Mouse (Mus musculus) lung, postnatal 0 days (tissue): ENCODE results near the gene Phf5a. TPM values are rescaled to one million over a fixed set of nuclear protein-coding genes. Genes with fewer than 3 reads are reported as not detected.

Experiments used
- ATAC-seq: fragments of 200-750 bp; cut with Nextera tagmentation; 2 replicates; pipeline ENCODE4 v1.8.0; 2017; ENCODE audit warnings: moderate library complexity
- DNase-seq: peaks from one replicate; pipeline ENCODE4 v3.0.0-alpha.2; 2016; ENCODE audit warnings: low spot score
- H3K27ac ChIP-seq: fragments of 300-500 bp; sonication (generic); 2 replicates; pipeline ENCODE4 v1.5.1; 2014; ENCODE audit warnings: antibody characterized with exemption, mild to moderate bottlenecking, low read length, mixed read lengths
- H3K27me3 ChIP-seq: fragments of 300-500 bp; sonication (generic); replicated peaks from 2 replicates; pipeline ENCODE4 v1.6.1; 2014; ENCODE audit warnings: low read length, mixed read lengths; ENCODE audit not compliant: insufficient read depth
- H3K36me3 ChIP-seq: fragments of 300-500 bp; sonication (generic); 2 replicates; pipeline ENCODE4 v1.6.1; 2014; ENCODE audit warnings: low read length, mixed read lengths; ENCODE audit not compliant: insufficient read depth
- H3K4me1 ChIP-seq: fragments of 300-500 bp; sonication (generic); 2 replicates; pipeline ENCODE4 v1.6.1; 2014; ENCODE audit warnings: antibody characterized with exemption, low read depth, low read length, mixed read lengths; ENCODE audit not compliant: insufficient read depth
- H3K4me2 ChIP-seq: fragments of 300-500 bp; sonication (generic); replicated peaks from 2 replicates; pipeline ENCODE4 v1.6.1; 2014; ENCODE audit warnings: low read depth, mild to moderate bottlenecking, low read length, moderate library complexity, mixed read lengths
- H3K4me3 ChIP-seq: fragments of 300-500 bp; sonication (generic); 2 replicates; pipeline ENCODE4 v1.5.1; 2014; ENCODE audit warnings: low read depth, low read length
- H3K9ac ChIP-seq: fragments of 300-500 bp; sonication (generic); replicated peaks from 2 replicates; pipeline ENCODE4 v1.6.1; 2014; ENCODE audit warnings: low read depth, mild to moderate bottlenecking
- H3K9me3 ChIP-seq: fragments of 300-500 bp; sonication (generic); 2 replicates; pipeline ENCODE4 v1.6.1; 2016; ENCODE audit warnings: low read length, mixed read lengths
- CTCF ChIP-seq: IDR thresholded peaks from 2 replicates; pipeline ENCODE4 v1.5.1; 2016; ENCODE audit warnings: antibody characterized with exemption, mild to moderate bottlenecking
- EP300 ChIP-seq: IDR thresholded peaks from 2 replicates; pipeline ENCODE4 v1.6.1; 2016; ENCODE audit warnings: antibody characterized with exemption, mild to moderate bottlenecking, control low read depth
- WGBS: fragments of 180-500 bp; shearing (Covaris S2); extraction: QIAGEN DNeasy Blood & Tissue Kit; methylation state at CpG from one replicate; pipeline ENCODE4 v1.1.7; 2014; 5-methylcytosine and 5-hydroxymethylcytosine counted together
- polyA plus RNA-seq: library from polyadenylated mRNA; unstranded; fragments of >200 nt; fragmentation: Nextera tagmentation; extraction: Ambion mirVana; gene quantifications from 2 replicates; pipeline ENCODE4 v1.2.1, GENCODE M21; 2015

The Phf5a gene
- polyA plus RNA-seq, 1 experiment from 2014 or later: 88.8 TPM

DNA sequence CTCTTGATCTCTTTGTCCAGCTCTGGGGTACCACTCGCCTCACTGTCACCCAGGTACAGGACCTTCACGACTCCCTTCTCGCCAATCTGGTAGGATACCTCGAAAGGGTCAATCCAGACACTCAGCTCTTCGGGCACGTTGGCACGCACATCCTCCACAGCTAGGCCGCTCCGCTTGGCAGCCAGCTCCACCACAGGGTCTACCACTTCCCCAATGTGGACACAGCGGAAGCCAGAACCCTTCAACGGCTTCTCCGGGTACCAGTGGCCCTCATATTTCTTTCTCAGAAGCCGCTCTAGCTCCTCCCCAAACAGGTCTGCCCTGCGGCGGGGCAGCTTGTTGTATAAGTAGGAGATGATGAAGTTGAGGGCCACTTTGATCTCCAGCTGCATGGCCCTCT lies 20.3 kb downstream of the Phf5a start:
- no peak overlapping the region for H3K9ac ChIP-seq
- peaks cover 20% of the 10 kb centered on the region for H3K36me3 ChIP-seq
- ATAC-seq (no peak), DNase-seq (no peak)
- no peak overlapping the region for H3K4me2 ChIP-seq
- no peaks in the 10 kb centered on the region for H3K9me3 ChIP-seq
- TF ChIP-seq EP300: no peak
- no peak for TF ChIP-seq CTCF
- H3K27ac ChIP-seq: no peak overlapping the region
- H3K27me3 ChIP-seq: no peaks in the 10 kb centered on the region
- peaks cover 6% of the 10 kb centered on the region; the same call in 1 of the 2 replicates for H3K4me1 ChIP-seq
- 86% methylated on average over 15 of the region's 15 CpGs for WGBS
- no peak overlapping the region for H3K4me3 ChIP-seq

GRCm38 (mm10) chr15:81850718-81851117 lies 21.0 kb downstream of the Phf5a start:
- Histone ChIP-seq H3K27me3 (no peaks in the 10 kb centered on the region), H3K4me2 (no peak overlapping the region)
- TF ChIP-seq CTCF: no peak
- TF ChIP-seq EP300: no peak

DNA sequence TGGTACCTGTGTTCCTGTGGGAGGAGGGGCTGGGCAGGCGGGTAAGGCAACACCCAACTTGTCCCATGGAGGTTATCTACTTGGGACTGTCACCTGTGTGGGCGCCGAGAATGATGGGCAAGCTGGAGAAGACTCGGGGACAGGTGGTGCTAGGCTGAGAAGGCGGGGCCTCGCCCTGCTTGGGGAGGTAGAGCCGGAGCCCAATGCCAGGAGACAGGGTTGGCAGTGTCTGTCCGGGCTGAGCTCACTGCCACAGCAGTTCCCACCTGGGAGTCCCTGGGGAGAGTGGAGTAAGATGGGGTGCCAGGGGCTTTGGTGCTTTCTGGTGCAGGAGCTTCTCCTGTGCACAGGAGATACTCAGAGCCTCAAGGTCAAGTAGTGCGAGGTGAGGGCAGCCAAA lies 22.6 kb downstream of the Phf5a start:
- H3K4me1 ChIP-seq: no peaks in the 10 kb centered on the region
- H3K9me3 ChIP-seq: no peaks in the 10 kb centered on the region
- no peak overlapping the region for H3K9ac ChIP-seq
- peaks cover 20% of the 10 kb centered on the region for H3K36me3 ChIP-seq
- H3K4me3 ChIP-seq: no peak overlapping the region
- WGBS: 72% methylated on average over 9 of the region's 9 CpGs
- H3K27ac ChIP-seq: no peak overlapping the region; the same call in 1 of the 2 replicates
- H3K27me3 ChIP-seq: no peaks in the 10 kb centered on the region
- DNase-seq: no peak
- no peak overlapping the region for H3K4me2 ChIP-seq
- ATAC-seq: no peak
- no peak for TF ChIP-seq EP300
- no peak for TF ChIP-seq CTCF

More at GRCm38 (mm10) chr15:81850718-81851117, 21.0 kb downstream of the Phf5a start:
- H3K4me3 ChIP-seq: no peak overlapping the region
- H3K9me3 ChIP-seq: no peaks in the 10 kb centered on the region
- H3K4me1 ChIP-seq: peaks cover 4% of the 10 kb centered on the region; the same call in 1 of the 2 replicates
- no peak for ATAC-seq
- no peak overlapping the region for H3K9ac ChIP-seq
- 78% methylated on average over 14 of the region's 14 CpGs for WGBS
- peaks cover 20% of the 10 kb centered on the region for H3K36me3 ChIP-seq
- no peak for DNase-seq
- H3K27ac ChIP-seq: no peak overlapping the region

DNA sequence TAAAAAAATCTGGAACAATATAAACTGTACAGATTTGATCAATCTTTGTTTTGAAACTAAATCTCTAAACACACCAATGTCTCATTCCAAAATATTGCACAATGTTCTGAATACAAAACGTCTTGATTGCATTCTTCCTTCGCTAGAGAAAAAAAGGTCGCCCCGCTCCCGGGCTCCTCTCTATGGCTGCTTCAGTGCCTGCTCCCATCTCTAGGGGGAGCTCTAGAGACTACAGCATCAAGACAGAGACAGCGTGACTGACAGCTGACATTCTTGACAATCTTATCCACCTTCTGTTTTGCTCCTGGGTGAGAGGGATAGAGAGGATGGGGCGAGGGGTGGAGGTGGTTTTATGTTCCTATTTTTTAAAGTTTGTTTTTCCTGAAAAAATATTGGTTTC lies 23.4 kb downstream of the Phf5a start:
- WGBS: 24% methylated on average over 7 of the region's 7 CpGs
- peak; percentile 47 for ATAC-seq
- Histone ChIP-seq H3K36me3 (peaks cover 20% of the 10 kb centered on the region), H3K4me2 (no peak overlapping the region), H3K9me3 (no peaks in the 10 kb centered on the region), H3K27me3 (no peaks in the 10 kb centered on the region), H3K9ac (no peak overlapping the region), H3K4me3 (no peak overlapping the region), H3K27ac (no peak overlapping the region), H3K4me1 (no peaks in the 10 kb centered on the region)
- TF ChIP-seq CTCF (peak; percentile 82), EP300 (peak; percentile 56)
- peak; percentile 89 for DNase-seq

- ATAC-seq: no peak
- Histone ChIP-seq H3K4me3 (no peak overlapping the region), H3K9me3 (no peaks in the 10 kb centered on the region), H3K36me3 (peaks cover 20% of the 10 kb centered on the region), H3K4me2 (no peak overlapping the region), H3K27ac (0 out of 2 replicates have a peak overlapping the region, but pooled peaks have one; percentile 14), H3K9ac (no peak overlapping the region), H3K27me3 (no peaks in the 10 kb centered on the region), H3K4me1 (no peaks in the 10 kb centered on the region)
- no peak for DNase-seq
- no peak for TF ChIP-seq CTCF
- TF ChIP-seq EP300: no peak
- 81% methylated on average over 5 of the region's 5 CpGs for WGBS
These were observed 23.9 kb downstream of the Phf5a start for GRCm38 (mm10) chr15:81847861-81848260.

GRCm38 (mm10) chr15:81847161-81847560 lies 24.6 kb downstream of the Phf5a start:
- no peaks in the 10 kb centered on the region for H3K9me3 ChIP-seq
- H3K4me2 ChIP-seq: no peak overlapping the region
- H3K9ac ChIP-seq: no peak overlapping the region
- H3K27me3 ChIP-seq: no peaks in the 10 kb centered on the region
- ATAC-seq: no peak
- H3K4me3 ChIP-seq: no peak overlapping the region
- peaks cover 20% of the 10 kb centered on the region for H3K36me3 ChIP-seq
- no peak for DNase-seq
- H3K4me1 ChIP-seq: no peaks in the 10 kb centered on the region
- H3K27ac ChIP-seq: no peak overlapping the region
- TF ChIP-seq CTCF: no peak
- TF ChIP-seq EP300: no peak
- 82% methylated on average over 4 of the region's 4 CpGs for WGBS

DNA sequence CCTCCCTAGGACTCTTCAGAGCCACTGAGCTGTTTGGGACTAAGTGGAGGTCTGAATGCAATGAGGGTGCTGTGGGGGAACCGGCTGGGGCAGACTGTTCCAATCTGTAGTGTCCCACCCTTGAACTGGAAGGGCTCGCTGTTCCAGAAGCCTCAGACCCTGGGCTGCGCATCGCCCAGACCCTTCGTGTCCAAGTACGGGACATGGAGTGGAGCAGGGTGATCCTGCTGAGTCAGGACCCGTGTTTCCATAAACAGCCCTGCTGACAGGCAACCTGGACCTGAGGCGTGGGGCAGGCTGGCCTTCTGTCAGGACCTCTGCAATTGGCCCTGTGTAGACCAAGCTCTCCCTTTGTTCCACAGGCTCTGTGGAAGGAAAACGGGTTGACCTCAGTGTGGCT lies 25.0 kb downstream of the Phf5a start:
- no peak overlapping the region for H3K27ac ChIP-seq
- H3K27me3 ChIP-seq: no peaks in the 10 kb centered on the region
- peaks cover 20% of the 10 kb centered on the region for H3K36me3 ChIP-seq
- TF ChIP-seq EP300 (no peak), CTCF (no peak)
- H3K9me3 ChIP-seq: no peaks in the 10 kb centered on the region
- no peaks in the 10 kb centered on the region for H3K4me1 ChIP-seq
- H3K4me2 ChIP-seq: no peak overlapping the region
- ATAC-seq (0 out of 2 replicates have a peak, but pooled peaks have one; percentile 10), DNase-seq (no peak)
- H3K9ac ChIP-seq: no peak overlapping the region
- WGBS: 79% methylated on average over 9 of the region's 9 CpGs
- H3K4me3 ChIP-seq: no peak overlapping the region
